Comparison of ENCODE assay signal across 8 mouse cellular contexts in the genomic region with DNA sequence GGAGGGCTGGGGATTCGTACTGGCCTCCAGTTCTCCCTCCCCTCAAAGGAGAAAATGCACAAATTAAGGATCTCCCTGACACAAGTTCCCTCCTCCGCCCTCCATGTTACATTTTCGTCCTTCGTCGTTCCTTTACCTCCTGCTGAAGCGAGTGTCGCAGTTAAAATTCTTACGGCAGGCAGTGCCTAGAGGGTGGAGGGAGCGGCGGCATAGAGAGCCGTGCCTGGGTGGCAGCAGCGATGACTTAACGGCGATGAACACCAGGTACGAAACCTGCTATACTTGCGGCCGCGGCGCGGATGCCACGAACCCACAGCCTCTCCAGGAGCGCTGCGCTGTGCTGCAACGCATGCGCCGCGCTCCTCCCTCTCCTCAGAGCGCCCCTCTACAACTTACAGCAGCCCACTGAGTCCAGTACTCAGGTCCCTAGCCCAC. TPM values are rescaled to one million over a fixed set of nuclear protein-coding genes. Genes with fewer than 3 reads are reported as not detected.
DNase-seq lines count a peak whose midpoint lies in the region; ATAC-seq and TF ChIP-seq lines count a peak whose summit lies in the region.

No protein-coding gene starts in this region.

- TF ChIP-seq EP300 in heart, postnatal 0 days (IDR thresholded peaks at IDR 0.05; ENCODE audit: low read depth) = no peak

- peak overlapping the region; percentile 73 for H3K9ac ChIP-seq in embryonic facial prominence, embryonic 14.5 days (ENCODE audit: low read depth, low read length)
- peak overlapping the region; percentile 58 for H3K9ac ChIP-seq in heart, postnatal 0 days (replicated peaks; ENCODE audit: low read depth, low read length)

- TF ChIP-seq CTCF in heart, postnatal 0 days (IDR thresholded peaks at IDR 0.05; ENCODE audit: low read depth) = no peak

- H3K27ac ChIP-seq in embryonic facial prominence, embryonic 14.5 days (replicated peaks; ENCODE audit: low read depth, low read length) = peak overlapping the region; percentile 71
- peak overlapping the region; percentile 35; the same call in 1 of the 2 replicates for H3K27ac ChIP-seq in heart, postnatal 0 days (ENCODE audit: low read depth)

- ATAC-seq in CD4-positive, CD25-positive, alpha-beta regulatory T cell, adult 4 months = peak; percentile 34
- no peak for ATAC-seq in embryonic facial prominence, embryonic 14.5 days (ENCODE audit: low read depth)
- no peak for ATAC-seq in heart, postnatal 0 days (ENCODE audit: insufficient read depth, low read depth)

- H3K27me3 ChIP-seq in embryonic facial prominence, embryonic 14.5 days (replicated peaks; ENCODE audit: control insufficient read depth, insufficient read depth, low read length) = no peaks in the 10 kb centered on the region
- no peaks in the 10 kb centered on the region for H3K27me3 ChIP-seq in heart, postnatal 0 days (ENCODE audit: control insufficient read depth, insufficient read depth, low read length)

- no peaks in the 10 kb centered on the region for H3K36me3 ChIP-seq in embryonic facial prominence, embryonic 14.5 days (ENCODE audit: control insufficient read depth, insufficient read depth, low read length)
- no peaks in the 10 kb centered on the region for H3K36me3 ChIP-seq in heart, postnatal 0 days (replicated peaks; ENCODE audit: control insufficient read depth, insufficient read depth, low read length)

- peak overlapping the region; percentile 53 for H3K4me3 ChIP-seq in embryonic facial prominence, embryonic 14.5 days (ENCODE audit: low read depth, low read length)
- H3K4me3 ChIP-seq in heart, postnatal 0 days (ENCODE audit: low read depth, low read length) = peak overlapping the region; percentile 49

- H3K4me1 ChIP-seq in embryonic facial prominence, embryonic 14.5 days (ENCODE audit: control insufficient read depth, insufficient read depth, low read length) = peaks cover 5% of the 10 kb centered on the region; the same call in 1 of the 2 replicates
- H3K4me1 ChIP-seq in heart, postnatal 0 days (ENCODE audit: control insufficient read depth, insufficient read depth) = no peaks in the 10 kb centered on the region

- H3K4me2 ChIP-seq in embryonic facial prominence, embryonic 14.5 days (ENCODE audit: low read depth, low read length) = peak overlapping the region; percentile 81
- H3K4me2 ChIP-seq in heart, postnatal 0 days (ENCODE audit: low read depth, low read length) = peak overlapping the region; percentile 79

- peak; percentile 29 for DNase-seq in adrenal gland, postnatal 25 days
- peak; percentile 49 for DNase-seq in embryonic facial prominence, embryonic 14.5 days (ENCODE audit: low spot score)
- peak; percentile 10 for DNase-seq in heart, postnatal 0 days (ENCODE audit: low spot score)
- DNase-seq in kidney, postnatal 4 days = peak; percentile 39 to 66
- peak; percentile 12 for DNase-seq in lung, postnatal 14 days
- DNase-seq in ovary, postnatal 14 days (ENCODE audit: low spot score) = peak; percentile 16
- peak; percentile 62 to 79 for DNase-seq in thymus, postnatal 36 days

- no peaks in the 10 kb centered on the region for H3K9me3 ChIP-seq in embryonic facial prominence, embryonic 14.5 days (ENCODE audit: control insufficient read depth, low read length)
- H3K9me3 ChIP-seq in heart, postnatal 0 days (replicated peaks; ENCODE audit: control insufficient read depth, low read length) = no peaks in the 10 kb centered on the region

- WGBS in embryonic facial prominence, embryonic 14.5 days = 1% methylated on average over 14 of the region's 28 CpGs
- WGBS in heart, postnatal 0 days = under 1% methylated on average over 28 of the region's 28 CpGs

RNA-seq across cellular contexts. Expression of gene Zcchc13, which starts 7.0 kb away (rescaled TPM):
- polyA plus RNA-seq in CD4-positive, CD25-positive, alpha-beta regulatory T cell, adult 4 months (2017; shearing (Covaris generic)) = not detected
- total RNA-seq in adrenal gland, postnatal 25 days (2021) = not detected in 2 replicates
- polyA plus RNA-seq in embryonic facial prominence, embryonic 14.5 days (2014; fragmentation: Nextera tagmentation; extraction: Ambion mirVana) = not detected in 2 replicates
- total RNA-seq in heart, postnatal 0 days (2014; rRNA removed; ENCODE audit: low replicate concordance) = not detected in 2 replicates
- not detected in 2 replicates for polyA plus RNA-seq in heart, postnatal 0 days (2015; fragmentation: Nextera tagmentation; extraction: Ambion mirVana)

Comparison
In these comparisons a context has a peak if more than half of its experiments do, and no peak if none do; other contexts are left out.
1. DNase-seq: peak in every context shown above with its lines; median percentile 70 in thymus, postnatal 36 days; 52 in kidney, postnatal 4 days; 49 in embryonic facial prominence, embryonic 14.5 days; 29 in adrenal gland, postnatal 25 days; 16 in ovary, postnatal 14 days; 12 in lung, postnatal 14 days; 10 in heart, postnatal 0 days.